Mouse (Mus musculus): ENCODE measurements around the gene Gm21865. TPM values are rescaled to one million over a fixed set of nuclear protein-coding genes. Genes with fewer than 3 reads are reported as not detected.
"Not testable (repeated sequence)": the region's sequence is repeated elsewhere in the genome, so short reads cannot be mapped to it uniquely, and the experiment has no call there.

Gm21865 gene
- not detected in 2 replicates for polyA plus RNA-seq (2016; fragmentation: Nextera tagmentation; extraction: Ambion mirVana)

DNA sequence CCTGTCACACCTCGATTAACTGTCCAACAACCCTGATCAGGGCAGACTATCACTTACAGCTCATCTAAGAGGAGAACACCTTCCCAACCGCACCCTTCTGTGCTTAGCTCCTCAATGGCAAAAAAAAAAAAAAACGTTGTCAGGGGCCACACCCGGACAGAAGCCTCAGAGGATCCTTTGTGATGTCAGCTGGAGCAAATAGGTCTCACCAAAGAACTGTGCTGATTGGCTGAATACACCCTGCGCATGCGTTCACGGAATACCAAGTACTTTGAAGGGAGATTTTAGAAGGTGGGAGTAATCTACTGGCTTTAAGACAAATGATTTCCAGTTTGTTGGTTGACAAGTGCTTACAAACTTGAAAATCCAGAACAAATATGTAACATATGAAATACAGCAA lies at the start of gene Gm21865:
TSS of gene Gm21865 (minus strand) at position 101 of the 400 bp plus-strand sequence.
- ATAC-seq (ENCODE audit: low FRiP score, low read depth); H3K9me3 ChIP-seq; H3K4me2 ChIP-seq (replicated peaks); H3K27ac ChIP-seq; H3K36me3 ChIP-seq; H3K9ac ChIP-seq; H3K4me3 ChIP-seq; H3K27me3 ChIP-seq (replicated peaks); H3K4me1 ChIP-seq: not testable (repeated sequence)
- no CpG with 5 or more reads among the region's 7 CpGs for WGBS

Other genes with a start within 250 kb of the Gm21865 start
- gene Gm21882, start 64.6 kb upstream of the Gm21865 start, polyA plus RNA-seq (2016; fragmentation: Nextera tagmentation; extraction: Ambion mirVana) = not detected in 2 replicates

All from neural tube, embryonic 12.5 days (tissue).